Mouse (Mus musculus) gastrocnemius, postnatal 36 days (tissue): ENCODE data around the gene Gm10563. TPM values are rescaled to one million over a fixed set of nuclear protein-coding genes. Genes with fewer than 3 reads are reported as not detected.

ENCODE experiments used
- DNase-seq, 2 experiments: peaks; one replicate each; pipeline ENCODE4 v3.0.0; 2022
- intact Hi-C: fragments of 180-260 bp; cut with DNase I; formaldehyde crosslinking; loops from one replicate; pipeline ENCODE4 v1.15.1; 2025
- total RNA-seq, 2 experiments: library from RNA; stranded (reverse); gene quantifications; 2 replicates each; pipeline ENCODE4 v1.2.3; 2021

Gene Gm10563
- total RNA-seq, 2 experiments from 2014 or later = not detected

DNA sequence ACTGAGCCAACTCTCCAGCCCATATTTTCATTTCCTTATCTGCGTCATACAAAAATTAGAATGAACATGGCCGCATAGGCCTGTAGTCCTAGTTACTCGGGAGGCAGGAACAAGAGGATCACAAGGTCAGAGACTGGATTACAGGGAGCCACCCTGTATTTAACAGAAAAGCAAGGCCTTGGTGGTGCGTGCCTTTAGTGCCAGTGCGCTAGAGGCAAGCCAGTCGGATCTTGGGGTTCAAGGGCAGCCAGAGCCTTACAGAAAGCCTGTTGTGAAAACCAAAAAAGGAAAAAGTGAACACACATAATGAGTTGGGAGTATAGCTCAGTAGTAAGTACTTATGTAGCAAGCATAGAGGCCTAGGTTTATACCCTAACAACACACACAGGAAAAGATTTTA is 75.4 kb downstream of the Gm10563 start:
- intact Hi-C loops = loop anchor here (2.0 kb wide), 1 partner anchor 89 kb away; no protein-coding TSS in a partner anchor
- no peak for DNase-seq

DNA sequence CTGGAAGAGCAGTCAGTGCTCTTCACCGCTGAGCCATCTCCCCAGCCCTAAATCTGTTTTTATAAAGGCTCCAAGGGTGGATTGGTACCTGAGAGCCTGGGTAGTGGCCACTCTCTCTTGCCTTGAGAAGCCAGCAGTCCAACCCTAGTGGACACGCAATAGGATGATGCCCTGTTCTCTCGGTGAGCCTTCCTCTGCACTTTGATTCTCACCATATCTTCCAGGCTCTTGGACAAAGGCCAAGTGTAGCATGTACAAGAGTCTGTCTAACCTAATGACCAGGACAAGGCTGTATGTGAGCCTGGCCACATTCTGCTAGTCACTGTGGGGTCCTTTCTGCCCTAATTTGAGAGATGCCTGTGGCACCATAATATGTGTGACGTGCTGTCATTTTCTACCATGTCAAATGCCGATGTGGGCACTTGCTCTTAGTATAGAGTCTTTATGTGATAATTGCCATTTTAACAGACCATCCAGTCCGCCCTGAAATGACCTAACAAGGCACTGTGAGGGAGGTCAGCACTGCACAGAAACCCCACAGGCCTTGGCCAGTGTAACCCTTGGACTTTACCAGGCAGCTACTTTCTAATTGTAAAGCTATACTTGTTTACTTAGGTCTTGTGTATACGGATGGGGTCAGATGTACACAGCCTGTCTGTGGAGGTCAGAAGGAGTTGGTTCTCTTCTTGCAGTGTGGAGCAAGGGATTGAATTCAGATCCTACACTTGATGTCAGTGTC is 76.4 kb downstream of the Gm10563 start:
- DNase-seq = no peak
- intact Hi-C loops = loop anchor here (2.0 kb wide), 1 partner anchor 88 kb away; no protein-coding TSS in a partner anchor

DNA sequence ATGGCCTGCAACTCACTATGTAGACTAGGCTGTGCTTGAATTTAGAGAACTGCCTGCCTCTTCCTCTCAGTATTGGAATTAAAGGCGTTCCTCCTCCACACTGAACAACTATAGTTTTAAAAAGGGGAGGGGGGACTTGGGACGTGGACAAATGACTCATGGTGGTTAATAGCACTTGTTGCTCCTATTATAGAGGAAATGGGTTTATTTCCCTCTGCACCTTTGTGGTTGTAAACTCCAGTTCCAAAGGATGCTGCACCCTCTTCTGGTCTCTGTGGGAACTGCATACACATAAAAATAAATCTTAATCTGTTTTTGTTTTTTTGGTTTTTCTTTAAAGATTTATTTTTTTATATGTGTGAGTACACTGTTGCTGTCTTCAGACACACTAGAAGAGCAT is 77.0 kb downstream of the Gm10563 start:
- DNase-seq = no peak
- intact Hi-C loops = loop anchor here (2.0 kb wide), 1 partner anchor 87 kb away; no protein-coding TSS in a partner anchor

DNA sequence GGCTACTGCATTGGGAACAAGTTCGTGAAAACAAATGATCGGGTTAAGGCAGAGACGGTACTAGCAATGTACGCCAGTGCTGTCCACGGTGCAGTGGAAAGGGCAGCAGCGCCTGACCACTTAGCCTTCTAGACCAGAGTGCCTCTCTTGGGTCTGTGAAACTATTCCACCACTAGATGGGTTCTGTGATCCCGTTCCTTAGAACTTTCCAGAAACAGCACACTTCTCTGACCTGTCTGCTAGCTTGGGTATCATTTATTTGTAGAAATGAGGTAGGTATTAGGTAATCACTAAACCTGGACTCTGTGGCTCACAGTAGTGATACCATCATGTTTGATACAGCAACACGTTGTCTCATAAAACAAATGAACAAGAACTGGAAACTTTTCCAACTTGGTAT is 78.7 kb downstream of the Gm10563 start:
- intact Hi-C loops = no loop called here

More for the DNA sequence above, 78.7 kb downstream of the Gm10563 start:
- no peak for DNase-seq

Other genes starting within 250 kb of the Gm10563 start
- gene Gabrd, start 247.3 kb downstream of the Gm10563 start, total RNA-seq = under 1 TPM; 0.23 to 0.25 TPM
- under 1 TPM; 0.15 to 0.38 TPM for gene Cfap74, start 236.2 kb downstream of the Gm10563 start, total RNA-seq
- 100 to 1,000 TPM; 245 to 257 TPM for gene Tmem52, start 176.3 kb downstream of the Gm10563 start, total RNA-seq
- 10 to 100 TPM; 55.4 to 63.3 TPM for gene Gnb1, start 154.0 kb downstream of the Gm10563 start, total RNA-seq
- gene Nadk, start 83.0 kb downstream of the Gm10563 start, total RNA-seq = 10 to 100 TPM; 16.6 to 16.9 TPM
- 1 to 10 TPM; 2.9 to 3.8 TPM for gene Slc35e2, start 44.0 kb downstream of the Gm10563 start, total RNA-seq
- gene Cdk11b, start 20.6 kb downstream of the Gm10563 start, total RNA-seq = 10 to 100 TPM; 20.6 to 28.1 TPM
- 1 to 10 TPM; 2.2 to 3.5 TPM for gene Mmp23, start 8.0 kb upstream of the Gm10563 start, total RNA-seq
- 10 to 100 TPM; 13.8 to 15.2 TPM for gene Mib2, start 23.8 kb upstream of the Gm10563 start, total RNA-seq
- gene Fndc10, start 48.9 kb upstream of the Gm10563 start, total RNA-seq = 1 to 10 TPM; 1.2 to 1.3 TPM
- 10 to 100 TPM; 32.3 to 34.8 TPM for gene Ssu72, start 59.4 kb upstream of the Gm10563 start, total RNA-seq
- gene Tmem240, start 89.4 kb upstream of the Gm10563 start, total RNA-seq = under 1 TPM; 0.28 to 0.39 TPM
- gene Atad3a, start 115.7 kb upstream of the Gm10563 start, total RNA-seq = 10 to 100 TPM; 23.7 to 26.6 TPM
- gene Vwa1, start 129.3 kb upstream of the Gm10563 start, total RNA-seq = 1 to 10 TPM; 4.6 to 4.7 TPM
- under 1 TPM; 0.67 to 0.87 TPM for gene Tmem88b, start 140.5 kb upstream of the Gm10563 start, total RNA-seq
- gene Ankrd65, start 145.0 kb upstream of the Gm10563 start, total RNA-seq = not detected
- 10 to 100 TPM; 38.3 to 49.1 TPM for gene Mrpl20, start 157.5 kb upstream of the Gm10563 start, total RNA-seq
- 10 to 100 TPM; 19.7 to 23.7 TPM for gene Ccnl2, start 167.1 kb upstream of the Gm10563 start, total RNA-seq
- 10 to 100 TPM; 67.3 to 73.1 TPM for gene Aurkaip1, start 185.9 kb upstream of the Gm10563 start, total RNA-seq
- 10 to 100 TPM; 29.9 to 32.7 TPM for gene Mxra8, start 194.3 kb upstream of the Gm10563 start, total RNA-seq
- 100 to 1,000 TPM; 104 to 110 TPM for gene Dvl1, start 202.0 kb upstream of the Gm10563 start, total RNA-seq
- under 1 TPM in 1 of 2 experiments, not detected in 1; 0.07 TPM for gene Tas1r3, start 218.0 kb upstream of the Gm10563 start, total RNA-seq
- gene Cptp, start 224.0 kb upstream of the Gm10563 start, total RNA-seq = 10 to 100 TPM; 14.5 to 16.0 TPM
- gene Ints11, start 224.1 kb upstream of the Gm10563 start, total RNA-seq = 10 to 100 TPM; 11.9 to 15.4 TPM
- 10 to 100 TPM; 11.4 to 12.8 TPM for gene Pusl1, start 246.4 kb upstream of the Gm10563 start, total RNA-seq
- 1 to 10 TPM; 7.4 to 7.8 TPM for gene Acap3, start 246.4 kb upstream of the Gm10563 start, total RNA-seq